Mouse (Mus musculus): ENCODE data around the gene Tigd3. TPM values are rescaled to one million over a fixed set of nuclear protein-coding genes. Genes with fewer than 3 reads are reported as not detected.

The Tigd3 gene
- polyA plus RNA-seq, 1 experiment, result 0.94 TPM

- Histone ChIP-seq H3K27me3 (ENCODE audit: control insufficient read depth, insufficient read depth, low read length) (no peaks in the 10 kb centered on the region), H3K4me3 (ENCODE audit: control insufficient read depth, low read depth, low read length) (peak within 1 kb of the TSS; percentile 95), H3K4me1 (ENCODE audit: control insufficient read depth, insufficient read depth, low read length) (peaks cover 19% of the 10 kb centered on the region), H3K27ac (ENCODE audit: control insufficient read depth, insufficient read depth, low read depth, low read length) (peak within 1 kb of the TSS; percentile 78), H3K36me3 (ENCODE audit: control insufficient read depth, insufficient read depth, low read length) (no peaks in the 10 kb centered on the region)
- no peak for TF ChIP-seq CTCF (IDR thresholded peaks at IDR 0.05; ENCODE audit: control insufficient read depth, insufficient read depth, insufficient replicate concordance, low read depth, low read length)
- peak; percentile 84 for TF ChIP-seq POLR2A (IDR thresholded peaks at IDR 0.05; ENCODE audit: control insufficient read depth, low read depth, low read length)
Observed at GRCm38 (mm10) chr19:5874969-5875480, 18.9 kb downstream of the Tigd3 start, which contains the start of gene Frmd8. Gene Frmd8 (minus strand): TSS chr19:5875274.

DNA sequence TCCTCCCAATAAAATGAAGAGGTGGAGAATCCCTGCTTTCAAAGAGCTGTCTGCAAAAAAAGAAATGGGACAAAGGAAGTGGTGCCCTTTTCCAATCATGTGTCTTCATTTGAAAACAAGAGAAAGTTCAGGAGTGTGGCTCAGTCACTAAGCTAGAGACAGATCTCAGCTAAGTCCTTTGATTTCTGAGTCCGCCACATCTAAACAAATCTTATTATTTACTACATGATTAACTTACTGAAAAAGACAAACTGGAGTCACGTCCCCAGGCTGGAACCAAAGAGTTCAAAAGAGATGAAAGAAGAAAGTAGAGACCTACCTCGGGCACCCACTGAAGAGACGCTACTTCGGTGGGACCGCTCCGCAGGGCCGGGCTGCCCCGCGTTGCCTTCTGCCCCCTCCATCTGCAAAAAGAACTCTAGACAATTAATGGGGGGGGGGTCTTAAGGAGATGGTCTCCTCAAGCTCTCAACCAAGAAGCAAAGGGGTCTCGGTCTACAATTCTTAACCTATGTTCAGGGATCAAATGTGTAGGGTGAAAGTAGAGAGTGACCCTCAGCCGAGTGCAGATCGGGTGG is 19.5 kb downstream of the Tigd3 start:
- Histone ChIP-seq H3K27ac (ENCODE audit: control insufficient read depth, insufficient read depth, low read depth, low read length) (peak overlapping the region; percentile 78), H3K36me3 (ENCODE audit: control insufficient read depth, insufficient read depth, low read length) (no peaks in the 10 kb centered on the region), H3K4me3 (ENCODE audit: control insufficient read depth, low read depth, low read length) (peak overlapping the region; percentile 95), H3K4me1 (ENCODE audit: control insufficient read depth, insufficient read depth, low read length) (peaks cover 16% of the 10 kb centered on the region), H3K27me3 (ENCODE audit: control insufficient read depth, insufficient read depth, low read length) (no peaks in the 10 kb centered on the region)
- TF ChIP-seq CTCF (IDR thresholded peaks at IDR 0.05; ENCODE audit: control insufficient read depth, insufficient read depth, insufficient replicate concordance, low read depth, low read length), result no peak
- TF ChIP-seq POLR2A (IDR thresholded peaks at IDR 0.05; ENCODE audit: control insufficient read depth, low read depth, low read length), result no peak

DNA sequence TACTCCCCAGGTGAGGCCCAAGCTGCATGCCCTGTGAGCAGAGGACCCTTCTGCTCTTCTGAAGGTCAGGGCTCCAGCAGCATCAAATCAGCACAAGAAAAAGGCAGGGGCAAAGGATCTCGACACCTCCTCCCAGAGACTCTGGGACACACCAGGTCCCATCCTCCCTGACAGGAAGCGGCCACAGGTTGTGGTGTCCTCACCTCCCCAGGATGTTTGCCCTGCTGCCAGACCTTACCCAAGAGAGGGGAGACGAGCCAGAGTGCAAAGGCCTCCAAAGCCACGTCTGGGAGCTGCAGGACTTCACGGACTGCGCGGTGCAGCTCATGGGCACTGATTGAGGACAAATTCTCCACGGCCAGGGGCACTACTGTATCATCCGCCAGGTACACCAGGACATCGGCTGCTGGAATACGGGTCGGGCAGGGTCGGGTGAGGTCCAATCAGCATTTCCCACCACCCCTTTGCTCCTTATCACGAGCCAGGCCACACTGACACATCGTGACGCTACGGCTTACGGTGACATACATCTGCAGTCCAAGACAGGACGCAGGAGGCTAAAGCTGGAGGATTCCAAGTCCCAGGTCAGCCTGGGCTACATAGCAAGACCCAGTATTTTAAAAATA is 20.9 kb downstream of the Tigd3 start:
- Histone ChIP-seq H3K27me3 (ENCODE audit: control insufficient read depth, insufficient read depth, low read length) (no peaks in the 10 kb centered on the region), H3K36me3 (ENCODE audit: control insufficient read depth, insufficient read depth, low read length) (no peaks in the 10 kb centered on the region), H3K27ac (ENCODE audit: control insufficient read depth, insufficient read depth, low read depth, low read length) (no peak overlapping the region), H3K4me1 (ENCODE audit: control insufficient read depth, insufficient read depth, low read length) (peaks cover 13% of the 10 kb centered on the region), H3K4me3 (ENCODE audit: control insufficient read depth, low read depth, low read length) (no peak overlapping the region)
- TF ChIP-seq POLR2A (IDR thresholded peaks at IDR 0.05; ENCODE audit: control insufficient read depth, low read depth, low read length) (no peak), CTCF (IDR thresholded peaks at IDR 0.05; ENCODE audit: control insufficient read depth, insufficient read depth, insufficient replicate concordance, low read depth, low read length) (no peak)

DNA sequence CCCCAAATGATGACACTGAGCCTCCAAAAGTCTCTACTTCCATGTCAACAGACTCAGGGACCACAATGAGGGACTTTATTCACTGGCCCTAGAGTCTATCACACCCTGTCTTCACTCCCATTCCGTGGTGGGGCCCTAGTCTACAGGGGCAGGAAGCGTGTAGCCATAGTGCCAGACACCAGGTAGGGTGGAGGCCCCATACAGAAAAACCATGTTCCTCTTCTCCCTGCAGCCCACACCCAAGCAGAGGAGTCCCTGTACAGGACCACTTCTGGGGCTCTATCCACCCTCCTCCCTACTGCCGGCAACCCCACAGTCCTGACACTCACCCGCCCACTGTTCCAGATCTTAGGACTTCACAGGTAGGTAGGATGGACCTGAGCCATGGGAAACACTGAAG is 21.4 kb downstream of the Tigd3 start:
- H3K36me3 ChIP-seq (ENCODE audit: control insufficient read depth, insufficient read depth, low read length), result no peaks in the 10 kb centered on the region
- H3K4me3 ChIP-seq (ENCODE audit: control insufficient read depth, low read depth, low read length), result no peak overlapping the region
- H3K4me1 ChIP-seq (ENCODE audit: control insufficient read depth, insufficient read depth, low read length), result peaks cover 10% of the 10 kb centered on the region
- TF ChIP-seq POLR2A (IDR thresholded peaks at IDR 0.05; ENCODE audit: control insufficient read depth, low read depth, low read length), result no peak
- TF ChIP-seq CTCF (IDR thresholded peaks at IDR 0.05; ENCODE audit: control insufficient read depth, insufficient read depth, insufficient replicate concordance, low read depth, low read length), result no peak
- H3K27me3 ChIP-seq (ENCODE audit: control insufficient read depth, insufficient read depth, low read length), result no peaks in the 10 kb centered on the region
- H3K27ac ChIP-seq (ENCODE audit: control insufficient read depth, insufficient read depth, low read depth, low read length), result no peak overlapping the region

DNA sequence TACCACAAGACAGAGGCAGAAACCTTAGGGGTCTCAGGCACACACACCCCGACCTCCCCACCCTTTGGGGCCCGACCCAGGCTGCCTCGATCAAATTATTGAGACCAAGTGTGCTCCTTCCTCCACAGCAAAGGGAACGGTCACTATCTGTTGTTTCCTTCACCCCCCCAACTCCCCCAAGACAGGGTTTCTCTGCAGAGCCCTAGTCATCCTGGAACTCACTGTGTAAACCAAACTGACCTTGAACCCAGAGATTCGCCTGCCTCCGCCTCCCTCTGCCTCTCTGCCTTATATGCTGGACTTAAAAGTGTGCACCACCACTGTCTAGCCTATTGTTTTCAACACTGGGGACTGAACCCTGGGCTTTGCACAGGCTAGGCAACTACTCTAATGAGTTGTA is 22.3 kb downstream of the Tigd3 start:
- TF ChIP-seq POLR2A (IDR thresholded peaks at IDR 0.05; ENCODE audit: control insufficient read depth, low read depth, low read length) (no peak), CTCF (IDR thresholded peaks at IDR 0.05; ENCODE audit: control insufficient read depth, insufficient read depth, insufficient replicate concordance, low read depth, low read length) (no peak)
- Histone ChIP-seq H3K27me3 (ENCODE audit: control insufficient read depth, insufficient read depth, low read length) (no peaks in the 10 kb centered on the region), H3K4me3 (ENCODE audit: control insufficient read depth, low read depth, low read length) (no peak overlapping the region), H3K4me1 (ENCODE audit: control insufficient read depth, insufficient read depth, low read length) (peaks cover 7% of the 10 kb centered on the region), H3K27ac (ENCODE audit: control insufficient read depth, insufficient read depth, low read depth, low read length) (no peak overlapping the region), H3K36me3 (ENCODE audit: control insufficient read depth, insufficient read depth, low read length) (no peaks in the 10 kb centered on the region)

GRCm38 (mm10) chr19:5871273-5871672 is 22.7 kb downstream of the Tigd3 start:
- H3K4me1 ChIP-seq (ENCODE audit: control insufficient read depth, insufficient read depth, low read length), result peaks cover 7% of the 10 kb centered on the region
- no peak for TF ChIP-seq POLR2A (IDR thresholded peaks at IDR 0.05; ENCODE audit: control insufficient read depth, low read depth, low read length)
- TF ChIP-seq CTCF (IDR thresholded peaks at IDR 0.05; ENCODE audit: control insufficient read depth, insufficient read depth, insufficient replicate concordance, low read depth, low read length), result no peak
- H3K36me3 ChIP-seq (ENCODE audit: control insufficient read depth, insufficient read depth, low read length), result no peaks in the 10 kb centered on the region
- H3K27me3 ChIP-seq (ENCODE audit: control insufficient read depth, insufficient read depth, low read length), result no peaks in the 10 kb centered on the region
- no peak overlapping the region for H3K27ac ChIP-seq (ENCODE audit: control insufficient read depth, insufficient read depth, low read depth, low read length)
- no peak overlapping the region for H3K4me3 ChIP-seq (ENCODE audit: control insufficient read depth, low read depth, low read length)

DNA sequence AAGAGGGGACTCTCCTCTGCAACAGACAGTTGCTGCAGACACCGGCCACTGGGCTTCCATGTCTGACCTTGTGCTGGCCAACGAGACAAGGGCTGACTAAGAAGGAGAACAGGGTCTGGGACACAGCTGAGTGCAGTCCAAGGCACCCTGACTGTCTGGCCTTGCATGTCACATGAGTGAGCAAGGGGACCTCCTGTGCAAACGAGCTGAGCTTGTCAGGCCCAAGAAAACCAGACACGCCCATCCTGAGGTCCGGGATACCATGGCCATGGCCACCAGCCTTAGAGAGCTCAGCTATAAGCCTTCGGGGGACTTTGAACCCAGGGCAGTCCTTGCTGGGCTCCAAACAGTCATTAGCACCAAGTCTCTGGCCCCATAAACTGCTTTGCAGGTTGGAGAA is 25.9 kb downstream of the Tigd3 start:
- no peak overlapping the region for H3K4me3 ChIP-seq (ENCODE audit: control insufficient read depth, low read depth, low read length)
- peak; percentile 13; the same call in 1 of the 2 replicates for TF ChIP-seq CTCF (IDR thresholded peaks at IDR 0.05; ENCODE audit: control insufficient read depth, insufficient read depth, insufficient replicate concordance, low read depth, low read length)
- no peak for TF ChIP-seq POLR2A (IDR thresholded peaks at IDR 0.05; ENCODE audit: control insufficient read depth, low read depth, low read length)
- H3K27me3 ChIP-seq (ENCODE audit: control insufficient read depth, insufficient read depth, low read length), result no peaks in the 10 kb centered on the region
- no peaks in the 10 kb centered on the region; the same call in 1 of the 2 replicates for H3K4me1 ChIP-seq (ENCODE audit: control insufficient read depth, insufficient read depth, low read length)
- H3K27ac ChIP-seq (ENCODE audit: control insufficient read depth, insufficient read depth, low read depth, low read length), result no peak overlapping the region
- H3K36me3 ChIP-seq (ENCODE audit: control insufficient read depth, insufficient read depth, low read length), result peaks cover 3% of the 10 kb centered on the region
